Mouse (Mus musculus) hindbrain, postnatal 0 days (tissue): ENCODE data around the gene F5. TPM values are rescaled to one million over a fixed set of nuclear protein-coding genes. Genes with fewer than 3 reads are reported as not detected.

Source experiments
- ATAC-seq: fragments of 200-750 bp; cut with Nextera tagmentation; 2 replicates; pipeline ENCODE4 v1.8.0; 2017; ENCODE audit warnings: mild to moderate bottlenecking, moderate TSS enrichment, moderate library complexity
- DNase-seq: peaks from one replicate; pipeline ENCODE4 v3.0.0-alpha.2; 2015; ENCODE audit warnings: low spot score
- H3K27ac ChIP-seq: fragments of 300-500 bp; sonication (generic); 2 replicates; pipeline ENCODE4 v1.5.1; 2014; ENCODE audit warnings: mild to moderate bottlenecking
- H3K27me3 ChIP-seq: fragments of 300-500 bp; sonication (generic); 2 replicates; pipeline ENCODE4 v1.6.1; 2014; ENCODE audit warnings: low read length, mixed read lengths; ENCODE audit not compliant: insufficient read depth
- H3K36me3 ChIP-seq: fragments of 300-500 bp; sonication (generic); 2 replicates; pipeline ENCODE4 v1.6.1; 2014; ENCODE audit warnings: low read length, mixed read lengths; ENCODE audit not compliant: insufficient read depth
- H3K4me1 ChIP-seq: fragments of 300-500 bp; sonication (generic); 2 replicates; pipeline ENCODE4 v1.6.1; 2014; ENCODE audit warnings: antibody characterized with exemption, low read length, mixed read lengths; ENCODE audit not compliant: insufficient read depth
- H3K4me2 ChIP-seq: fragments of 300-500 bp; sonication (generic); 2 replicates; pipeline ENCODE4 v1.6.1; 2014; ENCODE audit warnings: low read depth, mild to moderate bottlenecking, low read length, moderate library complexity, mixed read lengths
- H3K4me3 ChIP-seq: fragments of 300-500 bp; sonication (generic); 2 replicates; pipeline ENCODE4 v1.5.1; 2014; ENCODE audit warnings: low read length
- H3K9ac ChIP-seq: fragments of 300-500 bp; sonication (generic); replicated peaks from 2 replicates; pipeline ENCODE4 v1.6.1; 2014; ENCODE audit warnings: mild to moderate bottlenecking, low read length, moderate library complexity, mixed read lengths
- H3K9me3 ChIP-seq: fragments of 300-500 bp; sonication (generic); 2 replicates; pipeline ENCODE4 v1.6.1; 2016; ENCODE audit warnings: low read length, mixed read lengths
- CTCF ChIP-seq: IDR thresholded peaks from 2 replicates; pipeline ENCODE4 v1.5.1; 2016; ENCODE audit warnings: antibody characterized with exemption, control low read depth, low read depth
- WGBS: fragments of 180-500 bp; shearing (Covaris S2); extraction: QIAGEN DNeasy Blood & Tissue Kit; methylation state at CpG from one replicate; pipeline ENCODE4 v1.1.7; 2014; 5-methylcytosine and 5-hydroxymethylcytosine counted together
- polyA plus RNA-seq: library from polyadenylated mRNA; unstranded; fragments of >200 nt; fragmentation: Nextera tagmentation; extraction: Ambion mirVana; gene quantifications from 2 replicates; pipeline ENCODE4 v1.2.1, GENCODE M21; 2015
- total RNA-seq: library from RNA; depleted of rRNA; stranded (reverse); fragments of >200 nt; gene quantifications from 2 replicates; pipeline ENCODE4 v1.2.3, GENCODE M21; 2014

Gene F5
- total and polyA plus RNA-seq, 2 experiments from 2014 or later, result 0.09 to 0.26 TPM

DNA sequence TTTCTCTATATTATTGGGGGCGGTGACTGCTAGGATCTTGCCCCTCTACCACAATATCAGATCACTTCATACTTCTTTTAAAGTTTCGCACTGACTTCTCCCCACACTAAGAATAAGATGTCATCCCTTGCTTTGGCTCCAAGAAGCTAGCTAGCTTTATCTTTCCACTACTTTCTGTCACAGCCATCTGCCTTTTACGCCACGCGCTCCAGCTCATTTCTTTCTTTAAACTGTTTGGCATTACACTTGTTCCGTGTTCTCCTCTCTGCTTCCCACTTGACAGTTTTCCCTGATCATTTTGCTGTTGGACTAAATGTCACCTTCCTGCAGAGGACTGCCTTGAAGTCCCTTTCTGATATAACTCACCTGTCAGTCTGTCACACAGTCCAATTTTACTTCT lies 33.8 kb upstream of the F5 start:
- DNase-seq, result no peak

DNA sequence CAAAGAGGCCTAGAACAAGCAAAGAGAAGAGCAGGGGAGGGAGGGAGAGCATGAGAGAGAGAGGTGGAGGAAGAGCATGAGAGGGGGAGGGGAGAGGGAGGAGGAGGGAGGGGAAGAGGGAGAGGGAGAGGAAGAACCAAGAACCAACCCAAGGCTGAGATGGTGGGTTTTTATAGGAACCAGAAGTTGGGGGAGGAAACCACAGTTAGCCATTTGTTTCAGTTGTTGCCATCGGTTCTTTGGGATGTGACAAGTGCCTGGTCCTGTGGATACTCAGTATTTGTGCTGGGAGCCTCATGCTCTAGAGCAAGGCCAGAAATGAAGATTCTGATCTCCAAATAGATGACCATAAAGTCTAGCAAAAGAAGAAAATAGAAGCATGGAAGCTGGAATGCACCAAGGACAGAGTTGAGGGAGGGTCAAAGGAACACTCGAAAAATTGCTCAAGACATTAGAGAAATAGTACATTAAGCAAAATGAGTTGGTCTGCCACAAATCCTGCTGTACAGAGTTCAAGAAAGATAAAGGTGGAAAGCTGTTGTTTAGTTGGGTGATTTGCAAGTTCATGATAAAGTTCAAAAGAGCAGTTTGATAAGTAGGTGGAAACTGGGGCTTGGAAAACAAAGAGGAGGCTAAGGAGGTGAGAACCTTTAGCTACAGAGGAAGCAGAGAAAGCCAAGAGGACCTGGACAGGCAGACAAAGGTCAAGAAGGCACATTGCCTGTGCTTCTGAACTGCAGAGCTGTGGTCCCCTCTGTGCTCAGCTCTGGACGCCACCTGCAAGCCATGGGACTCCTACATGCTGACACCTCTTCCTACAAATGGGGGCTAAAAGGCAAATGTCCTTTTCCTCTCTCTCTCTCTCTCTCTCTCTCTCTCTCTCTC lies 31.5 kb upstream of the F5 start:
- WGBS, result 88% methylated on average over 3 of the region's 3 CpGs
- Histone ChIP-seq H3K4me2 (no peak overlapping the region), H3K9me3 (no peaks in the 10 kb centered on the region), H3K9ac (no peak overlapping the region), H3K27ac (no peak overlapping the region), H3K36me3 (no peaks in the 10 kb centered on the region), H3K27me3 (no peaks in the 10 kb centered on the region), H3K4me3 (no peak overlapping the region), H3K4me1 (no peaks in the 10 kb centered on the region)
- ATAC-seq, result no peak
- TF ChIP-seq CTCF, result no peak
- no peak for DNase-seq

More for the DNA sequence above, 33.8 kb upstream of the F5 start:
- Histone ChIP-seq H3K9me3 (no peaks in the 10 kb centered on the region), H3K36me3 (no peaks in the 10 kb centered on the region), H3K27me3 (no peaks in the 10 kb centered on the region), H3K4me1 (no peaks in the 10 kb centered on the region), H3K27ac (no peak overlapping the region), H3K4me2 (no peak overlapping the region), H3K4me3 (no peak overlapping the region), H3K9ac (no peak overlapping the region)
- 86% methylated on average over 6 of the region's 6 CpGs for WGBS
- no peak for TF ChIP-seq CTCF
- ATAC-seq, result no peak

DNA sequence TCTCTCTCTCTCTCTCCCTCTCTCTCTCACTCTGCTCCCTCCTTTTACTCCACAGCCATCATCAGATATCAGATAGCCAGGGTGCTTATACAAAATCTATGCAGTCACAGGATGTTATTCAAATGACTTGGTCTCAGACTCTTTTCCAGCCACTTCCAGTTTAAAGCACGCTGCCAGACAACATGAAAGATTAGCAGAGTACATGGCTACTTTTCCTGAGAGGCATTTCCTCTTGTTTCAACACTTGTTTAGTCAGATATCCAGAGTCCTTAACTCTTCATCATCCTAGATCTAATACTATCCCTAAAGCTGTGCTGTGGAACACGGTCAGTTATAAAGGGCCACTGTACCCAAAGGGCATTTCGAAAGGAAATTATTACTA lies 30.9 kb upstream of the F5 start:
- WGBS, result 91% methylated on average over 3 of the region's 3 CpGs
- ATAC-seq (no peak), DNase-seq (no peak)
- Histone ChIP-seq H3K27me3 (no peaks in the 10 kb centered on the region), H3K36me3 (no peaks in the 10 kb centered on the region), H3K4me1 (no peaks in the 10 kb centered on the region), H3K27ac (no peak overlapping the region), H3K4me3 (no peak overlapping the region), H3K4me2 (no peak overlapping the region), H3K9ac (no peak overlapping the region), H3K9me3 (no peaks in the 10 kb centered on the region)
- no peak for TF ChIP-seq CTCF

DNA sequence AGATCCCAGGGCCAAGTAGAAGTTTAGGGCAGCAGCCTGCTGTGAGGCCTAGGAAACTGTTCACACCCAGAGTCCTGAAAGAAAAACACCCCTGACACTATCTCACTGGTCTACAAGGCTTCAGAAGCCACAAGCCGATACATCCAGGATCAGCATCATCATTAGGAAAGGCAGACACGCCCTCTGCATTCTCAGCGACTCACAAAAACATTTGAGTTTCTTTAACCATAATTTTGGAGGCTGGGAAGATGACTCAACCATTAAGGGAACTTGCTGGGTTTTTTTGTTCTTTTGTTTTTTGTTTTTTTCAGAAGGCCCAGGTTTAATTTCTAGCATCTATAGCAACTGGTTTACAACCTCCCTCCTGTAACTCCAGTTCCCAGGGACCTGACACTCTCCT lies 27.8 kb upstream of the F5 start:
- no peak overlapping the region for H3K4me2 ChIP-seq
- H3K4me1 ChIP-seq, result no peaks in the 10 kb centered on the region
- no peaks in the 10 kb centered on the region for H3K9me3 ChIP-seq
- ATAC-seq (no peak), DNase-seq (no peak)
- no peak overlapping the region for H3K9ac ChIP-seq
- H3K27me3 ChIP-seq, result no peaks in the 10 kb centered on the region
- 74% methylated on average over 3 of the region's 3 CpGs for WGBS
- no peak overlapping the region for H3K27ac ChIP-seq
- H3K36me3 ChIP-seq, result no peaks in the 10 kb centered on the region
- no peak for TF ChIP-seq CTCF
- no peak overlapping the region for H3K4me3 ChIP-seq

DNA sequence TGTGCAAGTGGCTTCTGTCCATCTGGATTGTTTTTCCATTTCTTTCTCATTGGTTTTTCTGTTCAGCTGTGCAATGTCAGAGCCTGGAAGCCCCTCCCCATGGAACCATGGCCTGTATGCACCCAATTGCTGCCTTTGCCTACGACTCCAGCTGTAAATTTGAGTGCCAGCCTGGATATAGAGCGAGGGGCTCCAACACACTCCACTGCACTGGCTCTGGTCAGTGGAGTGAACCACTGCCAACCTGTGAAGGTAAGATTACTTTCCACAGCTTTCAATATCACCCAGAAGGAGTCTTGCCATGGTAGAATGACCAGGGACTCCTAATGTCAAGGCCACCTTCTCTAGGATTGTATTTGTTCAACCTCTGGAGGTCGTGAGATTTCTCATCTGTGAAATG lies 21.6 kb upstream of the F5 start:
- no peak overlapping the region for H3K27ac ChIP-seq
- TF ChIP-seq CTCF, result no peak
- H3K4me1 ChIP-seq, result no peaks in the 10 kb centered on the region
- DNase-seq (no peak), ATAC-seq (no peak)
- no peak overlapping the region for H3K4me3 ChIP-seq
- H3K4me2 ChIP-seq, result no peak overlapping the region
- H3K27me3 ChIP-seq, result no peaks in the 10 kb centered on the region
- no peak overlapping the region for H3K9ac ChIP-seq
- WGBS, result 68% methylated on average over 3 of the region's 3 CpGs
- no peaks in the 10 kb centered on the region for H3K36me3 ChIP-seq
- no peaks in the 10 kb centered on the region for H3K9me3 ChIP-seq

DNA sequence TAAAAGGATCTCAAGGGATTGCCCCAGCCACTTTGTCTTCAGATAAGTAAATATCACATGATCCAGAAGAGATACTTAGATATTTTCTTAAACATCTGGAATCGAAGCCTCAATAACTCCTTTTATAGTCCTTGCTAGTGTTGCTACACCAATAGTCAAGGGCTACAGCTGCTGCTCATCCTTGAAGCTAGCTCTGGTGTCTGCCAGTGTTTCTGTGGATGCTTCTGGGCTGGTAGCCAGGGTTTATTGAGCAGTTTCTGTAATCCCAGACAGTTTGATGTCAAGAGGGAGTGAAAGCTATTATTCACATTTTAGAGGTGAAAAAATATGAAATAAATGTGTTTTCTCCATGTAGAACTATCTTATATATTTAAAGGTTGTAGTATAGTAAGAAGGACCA lies 19.0 kb upstream of the F5 start:
- H3K9me3 ChIP-seq, result no peaks in the 10 kb centered on the region
- no peak overlapping the region for H3K4me3 ChIP-seq
- no peak overlapping the region for H3K9ac ChIP-seq
- no peaks in the 10 kb centered on the region for H3K4me1 ChIP-seq
- DNase-seq (no peak), ATAC-seq (no peak)
- H3K27ac ChIP-seq, result no peak overlapping the region
- no peaks in the 10 kb centered on the region for H3K36me3 ChIP-seq
- H3K27me3 ChIP-seq, result no peaks in the 10 kb centered on the region
- 83% methylated on average over 1 of the region's 1 CpGs for WGBS
- H3K4me2 ChIP-seq, result no peak overlapping the region
- TF ChIP-seq CTCF, result no peak

DNA sequence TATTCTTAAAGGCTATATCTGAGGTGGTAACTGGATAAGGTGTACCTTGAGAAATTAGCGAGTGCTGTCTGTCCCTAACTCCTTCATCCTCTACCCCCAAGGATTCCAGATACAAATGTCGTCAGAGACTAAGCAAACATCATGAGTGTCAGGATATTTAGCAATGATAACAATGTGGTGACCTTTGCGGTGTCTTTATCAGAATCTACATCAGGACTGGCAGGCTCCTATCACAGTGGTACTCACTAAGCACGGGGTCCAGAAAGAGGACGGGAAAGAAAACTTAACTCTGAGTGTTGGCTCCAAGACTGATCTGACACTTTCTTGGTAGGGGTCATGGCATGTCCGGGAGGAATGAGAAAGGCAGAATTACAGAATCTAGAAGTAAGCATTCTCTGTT lies 17.5 kb upstream of the F5 start:
- Histone ChIP-seq H3K4me1 (no peaks in the 10 kb centered on the region), H3K9me3 (no peaks in the 10 kb centered on the region), H3K4me3 (no peak overlapping the region), H3K9ac (no peak overlapping the region), H3K36me3 (no peaks in the 10 kb centered on the region), H3K4me2 (no peak overlapping the region), H3K27me3 (no peaks in the 10 kb centered on the region), H3K27ac (no peak overlapping the region)
- no peak for ATAC-seq
- 88% methylated on average over 6 of the region's 6 CpGs for WGBS
- TF ChIP-seq CTCF, result no peak
- DNase-seq, result no peak
